ENCODE assay signal across 7 mouse cellular contexts in the genomic region with DNA sequence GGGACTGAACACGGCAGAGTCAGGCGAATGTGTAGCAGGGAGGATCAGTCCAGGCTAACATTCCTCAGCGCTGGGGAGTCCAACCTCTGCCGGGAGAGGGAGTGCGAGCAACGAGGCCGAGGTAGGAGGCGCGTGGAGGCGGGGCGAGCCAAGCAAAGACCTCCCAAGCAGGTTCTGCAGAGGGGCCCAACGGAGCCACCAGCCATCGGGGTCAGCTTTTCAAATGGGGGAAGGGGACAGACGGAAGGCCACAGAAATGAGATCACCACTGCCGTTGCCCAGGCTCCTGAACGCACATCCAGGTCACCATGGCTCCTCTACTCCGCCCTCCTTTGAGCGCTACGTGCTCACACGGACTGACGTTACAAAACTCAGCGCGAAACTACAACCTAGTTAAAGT. TPM values are rescaled to one million over a fixed set of nuclear protein-coding genes. Genes with fewer than 3 reads are reported as not detected.
DNase-seq lines count a peak whose midpoint lies in the region; ATAC-seq and TF ChIP-seq lines count a peak whose summit lies in the region.

No protein-coding gene starts in this region.

- H3K27ac ChIP-seq in brown adipose tissue, adult 24 weeks (replicated peaks; ENCODE audit: low read depth, low read length) = peak overlapping the region; percentile 98
- peak overlapping the region; percentile 95 for H3K27ac ChIP-seq in embryonic facial prominence, embryonic 15.5 days (replicated peaks)
- H3K27ac ChIP-seq in limb, embryonic 14.5 days (replicated peaks; ENCODE audit: low read depth, low read length) = peak overlapping the region; percentile 79
- H3K27ac ChIP-seq in midbrain, embryonic 14.5 days (replicated peaks; ENCODE audit: low read depth, low read length) = peak overlapping the region; percentile 41; the same call in 1 of the 2 replicates

- peak; percentile 75 for ATAC-seq in embryonic facial prominence, embryonic 15.5 days (ENCODE audit: insufficient number of reproducible peaks, low FRiP score, low TSS enrichment, low read depth)
- ATAC-seq in limb, embryonic 14.5 days (ENCODE audit: low FRiP score, low read depth) = peak; percentile 66
- ATAC-seq in midbrain, embryonic 14.5 days (ENCODE audit: low FRiP score, low TSS enrichment) = peak; percentile 73

- peak; percentile 79 to 84 for DNase-seq in heart, adult 9 months (ENCODE audit: low spot score in 2 of 2)
- peak; percentile 83 for DNase-seq in kidney, adult 9 months
- DNase-seq in limb, embryonic 14.5 days (ENCODE audit: low spot score) = peak; percentile 85
- peak; percentile 84 for DNase-seq in midbrain, embryonic 14.5 days
- DNase-seq in telencephalon, adult 2 months (ENCODE audit: low read depth, low spot score) = peak; percentile 78

- H3K4me2 ChIP-seq in embryonic facial prominence, embryonic 15.5 days (replicated peaks) = peak overlapping the region; percentile 94
- H3K4me2 ChIP-seq in limb, embryonic 14.5 days (replicated peaks; ENCODE audit: low read depth, low read length, severe bottlenecking) = peak overlapping the region; percentile 84
- H3K4me2 ChIP-seq in midbrain, embryonic 14.5 days (ENCODE audit: low read length) = peak overlapping the region; percentile 100

- under 1% methylated on average over 23 of the region's 23 CpGs for WGBS in embryonic facial prominence, embryonic 15.5 days
- WGBS in limb, embryonic 14.5 days = under 1% methylated on average over 22 of the region's 23 CpGs
- 0% methylated on average over 23 of the region's 23 CpGs for WGBS in midbrain, embryonic 14.5 days

- H3K27me3 ChIP-seq in embryonic facial prominence, embryonic 15.5 days = no peaks in the 10 kb centered on the region
- H3K27me3 ChIP-seq in limb, embryonic 14.5 days (ENCODE audit: control insufficient read depth, insufficient read depth, low read length) = no peaks in the 10 kb centered on the region
- H3K27me3 ChIP-seq in midbrain, embryonic 14.5 days (ENCODE audit: control insufficient read depth, insufficient read depth, low read length) = peaks cover 13% of the 10 kb centered on the region

- H3K4me1 ChIP-seq in brown adipose tissue, adult 24 weeks (ENCODE audit: control insufficient read depth, insufficient read depth, insufficient read length, low read length) = peaks cover 10% of the 10 kb centered on the region
- H3K4me1 ChIP-seq in embryonic facial prominence, embryonic 15.5 days = peaks cover 20% of the 10 kb centered on the region
- H3K4me1 ChIP-seq in limb, embryonic 14.5 days (ENCODE audit: control insufficient read depth, insufficient read depth, low read length) = peaks cover 17% of the 10 kb centered on the region
- H3K4me1 ChIP-seq in midbrain, embryonic 14.5 days (ENCODE audit: control insufficient read depth, insufficient read depth, low read length) = peaks cover 6% of the 10 kb centered on the region; the same call in 1 of the 2 replicates

- peak overlapping the region; percentile 85 for H3K4me3 ChIP-seq in brown adipose tissue, adult 24 weeks (ENCODE audit: insufficient read depth, low read depth, low read length)
- peak overlapping the region; percentile 68 for H3K4me3 ChIP-seq in embryonic facial prominence, embryonic 15.5 days (replicated peaks)
- H3K4me3 ChIP-seq in limb, embryonic 14.5 days (replicated peaks; ENCODE audit: low read length) = peak overlapping the region; percentile 83
- peak overlapping the region; percentile 48 for H3K4me3 ChIP-seq in midbrain, embryonic 14.5 days (replicated peaks; ENCODE audit: low read depth, low read length)

- 0 out of 2 replicates have a peak, but pooled peaks have one; percentile 33 for TF ChIP-seq POLR2A in limb, embryonic 14.5 days (IDR thresholded peaks at IDR 0.05; ENCODE audit: borderline replicate concordance, extremely low read depth, insufficient read depth, insufficient read length)

- peak overlapping the region; percentile 69 for H3K9ac ChIP-seq in embryonic facial prominence, embryonic 15.5 days
- peak overlapping the region; percentile 84 for H3K9ac ChIP-seq in limb, embryonic 14.5 days (ENCODE audit: low read depth, low read length, severe bottlenecking)
- H3K9ac ChIP-seq in midbrain, embryonic 14.5 days (replicated peaks; ENCODE audit: low read length) = peak overlapping the region; percentile 45

- H3K9me3 ChIP-seq in embryonic facial prominence, embryonic 15.5 days (replicated peaks) = no peaks in the 10 kb centered on the region
- H3K9me3 ChIP-seq in limb, embryonic 14.5 days (ENCODE audit: control insufficient read depth, low read length) = no peaks in the 10 kb centered on the region
- H3K9me3 ChIP-seq in midbrain, embryonic 14.5 days (ENCODE audit: control insufficient read depth, low read length) = no peaks in the 10 kb centered on the region

- H3K36me3 ChIP-seq in embryonic facial prominence, embryonic 15.5 days = peaks cover 31% of the 10 kb centered on the region
- peaks cover 39% of the 10 kb centered on the region for H3K36me3 ChIP-seq in limb, embryonic 14.5 days (ENCODE audit: control insufficient read depth, insufficient read depth, low read length)
- H3K36me3 ChIP-seq in midbrain, embryonic 14.5 days (ENCODE audit: control insufficient read depth, insufficient read depth, low read length) = no peaks in the 10 kb centered on the region

RNA-seq across cellular contexts. Expression of a gene that starts 1.7 kb away (rescaled TPM):
- polyA plus RNA-seq in brown adipose tissue, adult 24 weeks (2012; ENCODE audit: insufficient read depth, insufficient read length, missing spikeins) = 8.4 and 9.3 TPM in 2 replicates
- polyA plus RNA-seq in embryonic facial prominence, embryonic 15.5 days (2015; fragmentation: Nextera tagmentation; extraction: Ambion mirVana) = 38.6 and 45.5 TPM in 2 replicates
- polyA plus RNA-seq in limb, embryonic 14.5 days (2012; rRNA removed) = 43.1 and 60.4 TPM in 2 replicates
- polyA plus RNA-seq in limb, embryonic 14.5 days (2014; fragmentation: Nextera tagmentation; extraction: Ambion mirVana) = 43.0 and 49.9 TPM in 2 replicates
- polyA plus RNA-seq in midbrain, embryonic 14.5 days (2014; fragmentation: Nextera tagmentation; extraction: Ambion mirVana) = 2.1 and 4.2 TPM in 2 replicates

Comparison
In these comparisons a context has a peak if more than half of its experiments do, and no peak if none do; other contexts are left out.
1. Peak in every context shown above with its lines: DNase-seq, ATAC-seq, H3K4me3 ChIP-seq and H3K27ac ChIP-seq.
2. H3K27ac ChIP-seq: peak in every context shown above with its lines; median percentile 98 in brown adipose tissue, adult 24 weeks; 95 in embryonic facial prominence, embryonic 15.5 days; 79 in limb, embryonic 14.5 days; 41 in midbrain, embryonic 14.5 days.